Mouse (Mus musculus): ENCODE measurements around the gene Fnip2.

Fnip2 gene

DNA sequence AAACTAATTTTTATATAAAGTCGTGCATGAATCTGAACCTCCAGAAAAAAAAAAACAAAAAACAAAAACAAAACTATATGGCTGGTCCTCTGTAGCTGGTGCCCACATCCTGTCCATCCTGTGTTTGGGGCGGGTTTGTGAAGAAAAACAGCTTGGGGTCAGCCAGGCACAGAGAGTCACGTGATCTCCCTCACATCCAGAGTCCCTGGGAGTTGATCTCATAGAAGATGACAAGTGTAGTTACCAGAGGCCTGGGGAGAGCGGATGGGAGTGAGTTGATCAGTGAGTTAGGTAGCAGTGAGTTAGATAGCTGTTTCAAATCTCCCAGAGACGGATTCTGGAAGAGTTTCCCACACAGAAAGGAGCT, 157.0 kb downstream of the Fnip2 start:
- no peak for DNase-seq

GRCm38 (mm10) chr3:79409927-79410628, 157.5 kb downstream of the Fnip2 start:
- no peak for DNase-seq

DNA sequence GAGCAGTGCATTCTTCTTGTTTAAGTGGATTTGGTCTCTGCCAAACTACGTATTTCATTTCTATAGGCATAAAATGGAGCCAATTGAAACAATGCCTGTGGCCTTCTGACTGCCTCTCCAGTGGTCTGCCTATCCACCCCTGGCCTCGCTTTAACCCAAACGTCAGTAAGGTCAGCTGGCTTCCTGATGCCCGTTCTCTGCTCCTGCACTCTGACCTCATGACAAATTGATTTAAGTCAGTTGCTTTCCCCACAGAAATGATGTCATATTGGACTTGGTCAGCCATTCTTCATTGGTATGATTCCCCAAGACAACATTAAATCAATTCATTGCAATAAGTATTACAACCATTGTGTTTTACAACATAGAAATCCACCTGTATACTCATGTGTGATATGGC, 159.1 kb downstream of the Fnip2 start:
- no peak for DNase-seq
